Mouse (Mus musculus): ENCODE data around the gene Sec16a. TPM values are rescaled to one million over a fixed set of nuclear protein-coding genes. Genes with fewer than 3 reads are reported as not detected.

The Sec16a gene
- polyA plus RNA-seq, 1 experiment from 2014 or later: 49.4 TPM

DNA sequence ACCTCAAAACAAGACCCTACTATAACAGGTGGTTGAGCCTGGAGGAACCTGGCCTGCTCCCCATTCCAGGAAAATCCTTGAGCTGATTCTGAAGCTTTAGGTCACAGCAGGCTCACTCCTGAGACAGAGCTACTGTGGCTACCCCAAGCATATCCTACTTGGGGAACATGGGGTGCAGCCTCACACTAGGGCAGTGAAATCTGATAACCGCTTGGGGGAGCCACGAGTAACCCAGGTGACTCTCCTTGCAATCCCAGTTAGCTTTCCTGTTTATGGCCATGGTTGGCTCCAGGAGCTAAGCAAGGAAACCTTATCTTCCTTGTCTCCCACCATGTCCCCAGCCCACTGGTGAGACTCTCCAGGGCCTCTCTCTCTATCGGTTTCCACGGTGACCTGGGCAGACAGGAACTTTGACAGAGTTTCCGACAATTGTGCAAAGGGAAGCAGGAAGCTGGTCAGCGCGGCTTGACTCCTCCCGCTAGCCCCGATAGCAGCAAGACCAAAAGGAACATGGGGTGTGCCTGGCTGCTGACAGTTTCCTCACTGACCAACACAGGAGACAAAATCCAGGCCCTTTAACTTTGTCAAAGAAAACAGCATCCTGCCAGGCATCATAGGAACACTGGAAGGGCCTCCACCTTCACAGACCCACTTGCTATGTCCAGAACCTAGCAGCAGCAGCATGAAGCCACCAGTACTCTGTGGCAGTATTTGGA lies 29.9 kb upstream of the Sec16a start:
- ChIA-PET CTCF (interaction anchor here (0.9 to 2.5 kb wide), 2 partner anchors 21 to 87 kb away, joined by 3 to 11 read pairs; no protein-coding TSS in a partner anchor), POLR2A (no interaction called here)
- ATAC-seq (no peak), DNase-seq (ENCODE audit: low read depth, low spot score) (no peak)
- in situ Hi-C loops (cut with MboI; ENCODE audit: low pct_unique_long_range_greater_than_20kb): no loop called here
- no peak for TF ChIP-seq CTCF (IDR thresholded peaks at IDR 0.05)
- no peaks in the 10 kb centered on the region for H3K27me3 ChIP-seq

DNA sequence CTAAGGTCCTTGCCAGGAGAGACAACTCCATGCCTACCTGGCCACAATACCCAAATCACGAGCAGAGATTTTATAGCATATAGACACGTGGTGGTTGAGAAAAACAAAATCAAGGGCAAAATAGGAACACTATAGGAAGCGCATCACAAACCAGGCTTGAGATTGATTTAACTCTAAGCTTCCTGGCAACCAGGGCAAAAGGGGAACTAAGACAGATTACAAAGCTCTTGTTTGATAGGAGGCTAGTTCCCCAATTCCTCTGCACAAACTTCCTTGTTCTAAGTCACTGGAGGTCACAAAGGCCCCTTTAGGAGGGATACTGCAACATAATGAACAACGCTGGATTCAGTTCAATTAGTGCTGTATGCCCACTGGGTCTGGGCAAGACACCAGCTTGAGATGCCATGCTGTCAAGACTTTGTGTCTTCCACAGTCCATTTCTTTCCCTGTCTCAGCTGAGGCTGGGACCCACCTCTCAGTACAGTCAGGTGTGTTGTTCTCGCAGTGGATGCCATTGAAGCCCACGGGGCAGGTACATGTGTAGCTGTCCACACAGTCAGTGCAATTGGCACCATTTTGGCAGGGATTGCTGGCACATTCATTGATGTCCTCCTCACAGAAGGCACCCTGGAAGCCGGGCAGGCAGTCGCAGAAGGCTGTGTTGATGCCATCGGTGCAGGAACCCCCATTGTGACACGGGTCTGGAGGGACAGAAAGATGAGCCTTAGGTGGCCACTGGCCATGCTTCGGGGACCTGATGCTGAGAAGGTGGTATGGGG lies 27.5 kb upstream of the Sec16a start:
- in situ Hi-C loops (cut with MboI; ENCODE audit: low pct_unique_long_range_greater_than_20kb): no loop called here
- CTCF ChIA-PET: no interaction called here
- POLR2A ChIA-PET: no interaction called here
- TF ChIP-seq CTCF (IDR thresholded peaks at IDR 0.05): no peak
- ATAC-seq: no peak
- no peak for DNase-seq (ENCODE audit: low read depth, low spot score)
- H3K27me3 ChIP-seq: no peaks in the 10 kb centered on the region

DNA sequence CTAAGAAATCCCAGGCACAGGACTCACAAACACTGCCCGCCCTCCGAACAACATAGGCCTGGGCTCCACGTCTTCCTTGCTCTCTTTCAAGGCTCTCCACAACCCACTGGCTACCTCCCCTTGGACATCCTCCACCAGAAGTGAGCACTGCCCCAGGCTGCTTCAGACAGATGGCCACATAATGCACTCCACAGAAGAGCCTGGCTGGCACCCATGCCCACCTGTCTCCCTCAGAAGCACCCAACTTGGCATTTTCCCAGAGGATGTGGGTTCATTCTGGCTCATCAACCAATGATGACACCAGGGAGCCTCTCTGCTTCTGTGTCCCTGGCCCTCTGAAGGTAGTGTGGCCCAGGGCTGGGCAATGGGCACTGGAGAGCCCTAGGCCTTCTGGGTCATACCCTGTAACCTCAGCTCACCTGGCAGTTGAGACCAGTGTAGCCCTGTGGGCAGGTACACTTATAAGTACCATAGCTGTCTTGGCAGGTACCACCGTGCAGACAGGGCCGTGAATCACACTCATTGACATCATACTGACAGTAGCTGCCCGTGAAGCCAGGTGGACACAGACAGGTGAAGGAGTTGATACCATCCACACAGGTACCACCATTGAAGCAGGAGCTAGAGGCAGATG lies 26.8 kb upstream of the Sec16a start:
- DNase-seq (ENCODE audit: low read depth, low spot score): no peak
- ChIA-PET POLR2A (no interaction called here), CTCF (no interaction called here)
- no peak for ATAC-seq
- no peaks in the 10 kb centered on the region for H3K27me3 ChIP-seq
- TF ChIP-seq CTCF (IDR thresholded peaks at IDR 0.05): no peak
- in situ Hi-C loops (cut with MboI; ENCODE audit: low pct_unique_long_range_greater_than_20kb): no loop called here

DNA sequence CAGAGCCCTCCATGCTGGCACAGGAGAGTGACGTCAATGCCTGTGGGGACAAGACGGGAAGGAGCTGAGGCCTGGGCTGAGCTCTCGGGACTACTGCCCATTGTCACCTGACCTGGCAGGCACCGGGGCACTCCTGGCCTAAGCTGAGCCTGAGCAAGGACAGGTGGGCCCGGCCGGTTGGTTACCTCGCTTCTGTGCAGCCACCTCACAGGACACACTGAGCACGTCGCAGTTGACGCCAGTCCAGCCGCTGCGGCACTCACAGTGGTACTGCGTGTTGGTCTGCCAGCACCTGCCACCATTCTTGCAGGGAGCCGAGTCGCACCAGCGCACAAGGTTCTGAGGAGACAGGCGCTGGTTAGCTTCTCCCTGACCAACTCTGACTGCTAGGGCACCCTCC lies 26.0 kb upstream of the Sec16a start:
- in situ Hi-C loops (cut with MboI; ENCODE audit: low pct_unique_long_range_greater_than_20kb): no loop called here
- TF ChIP-seq CTCF (IDR thresholded peaks at IDR 0.05): no peak
- DNase-seq (ENCODE audit: low read depth, low spot score) (no peak), ATAC-seq (no peak)
- ChIA-PET CTCF (no interaction called here), POLR2A (no interaction called here)
- H3K27me3 ChIP-seq: no peaks in the 10 kb centered on the region

DNA sequence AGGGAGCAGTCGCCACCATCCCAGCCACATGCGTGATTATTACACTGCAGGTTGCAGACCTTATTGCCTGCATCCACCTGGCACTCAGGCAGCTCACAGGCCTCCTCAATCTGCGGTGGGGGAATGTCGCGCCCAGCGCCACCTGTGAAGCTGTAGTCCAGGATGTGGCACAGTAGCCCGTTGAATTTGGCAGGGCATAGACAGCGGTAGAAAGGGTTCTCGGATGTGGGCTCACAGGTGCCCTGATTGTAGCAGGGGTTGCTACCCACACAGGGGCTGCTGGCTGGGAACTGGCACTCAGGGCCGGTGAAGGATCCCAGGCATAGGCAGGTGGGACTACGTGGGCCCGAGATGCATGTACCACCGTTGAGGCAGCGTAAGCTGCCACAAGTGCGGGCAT lies 23.4 kb upstream of the Sec16a start:
- ChIA-PET CTCF (no interaction called here), POLR2A (no interaction called here)
- no peak for TF ChIP-seq CTCF (IDR thresholded peaks at IDR 0.05)
- no peaks in the 10 kb centered on the region for H3K27me3 ChIP-seq
- no peak for DNase-seq (ENCODE audit: low read depth, low spot score)
- in situ Hi-C loops (cut with MboI; ENCODE audit: low pct_unique_long_range_greater_than_20kb): no loop called here
- ATAC-seq: no peak

DNA sequence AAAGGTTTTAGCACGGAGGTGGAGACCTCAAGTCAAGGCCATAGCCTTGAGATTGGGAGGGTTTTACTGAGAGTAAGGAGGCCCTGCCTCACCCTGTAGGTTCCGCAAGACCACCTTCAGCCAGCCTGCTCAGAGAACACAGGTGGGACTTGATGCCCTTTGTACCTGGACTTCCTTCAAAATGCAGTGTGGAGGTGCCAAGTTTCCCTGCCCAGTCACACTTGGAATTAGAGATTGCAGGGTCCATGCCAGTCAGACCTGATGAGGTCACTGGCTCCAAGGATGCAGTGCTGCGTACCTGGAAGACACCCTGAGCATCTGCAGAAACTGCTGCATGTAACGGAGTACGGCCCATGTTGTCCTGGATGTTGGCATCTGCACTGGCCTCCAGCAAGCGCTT lies 18.4 kb upstream of the Sec16a start:
- ChIA-PET POLR2A (interaction anchor here (0.6 kb wide), 1 partner anchor 37 kb away, joined by 3 read pairs; no protein-coding TSS in a partner anchor), CTCF (interaction anchor here (1.4 kb wide), 1 partner anchor 13 kb away, joined by 3 read pairs; no protein-coding TSS in a partner anchor)
- DNase-seq (ENCODE audit: low read depth, low spot score): no peak
- no peaks in the 10 kb centered on the region for H3K27me3 ChIP-seq
- ATAC-seq: no peak
- in situ Hi-C loops (cut with MboI; ENCODE audit: low pct_unique_long_range_greater_than_20kb): no loop called here
- TF ChIP-seq CTCF (IDR thresholded peaks at IDR 0.05): no peak

DNA sequence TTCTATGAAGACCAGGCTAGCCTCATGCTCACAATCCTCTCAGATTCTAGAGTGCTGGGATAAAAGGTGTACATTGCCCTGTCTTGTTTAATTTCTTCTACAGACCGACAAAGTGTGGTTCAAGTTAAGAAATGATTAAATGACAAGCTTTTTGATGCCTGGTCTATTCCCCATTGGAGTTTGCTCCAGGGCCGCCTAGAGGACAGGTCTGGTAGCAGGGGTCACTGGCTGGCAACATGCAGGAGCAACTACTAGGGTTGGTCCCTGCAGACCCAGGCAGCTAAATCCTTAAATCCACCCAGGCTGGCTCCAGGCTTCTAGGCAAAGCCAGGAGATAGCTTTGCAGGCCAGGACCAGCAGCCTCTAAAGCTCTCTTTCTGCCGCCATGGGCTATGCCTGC lies 18.0 kb upstream of the Sec16a start:
- CTCF ChIA-PET: no interaction called here
- in situ Hi-C loops (cut with MboI; ENCODE audit: low pct_unique_long_range_greater_than_20kb): no loop called here

DNA sequence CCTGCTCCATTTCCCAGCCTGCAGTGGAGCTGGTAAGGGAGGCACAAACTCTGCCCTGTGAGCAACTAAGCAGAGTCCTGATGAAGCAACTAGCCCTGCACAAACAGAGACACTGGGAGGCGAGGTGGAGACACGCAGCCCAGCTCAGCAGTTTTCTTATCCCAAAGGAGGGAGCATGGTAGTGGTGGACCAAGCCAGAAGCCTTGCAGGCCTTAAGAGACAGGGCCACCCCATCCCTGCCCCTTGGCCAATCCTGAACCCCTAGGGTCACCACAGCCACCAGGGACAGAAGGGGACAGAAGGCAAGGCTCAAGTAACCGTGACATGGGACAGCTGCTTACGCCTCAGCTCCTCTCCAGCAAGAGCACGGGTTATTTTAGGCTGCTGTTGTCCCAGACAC lies 16.7 kb upstream of the Sec16a start:
- ChIA-PET CTCF (no interaction called here), POLR2A (no interaction called here)
- H3K27me3 ChIP-seq: no peaks in the 10 kb centered on the region
- in situ Hi-C loops (cut with MboI; ENCODE audit: low pct_unique_long_range_greater_than_20kb): no loop called here
- TF ChIP-seq CTCF (IDR thresholded peaks at IDR 0.05): no peak
- DNase-seq (ENCODE audit: low read depth, low spot score) (no peak), ATAC-seq (no peak)

More for the DNA sequence above, 18.0 kb upstream of the Sec16a start:
- no peaks in the 10 kb centered on the region for H3K27me3 ChIP-seq
- no peak for TF ChIP-seq CTCF (IDR thresholded peaks at IDR 0.05)
- POLR2A ChIA-PET: interaction anchor here (0.6 kb wide), 1 partner anchor 37 kb away, joined by 3 read pairs; no protein-coding TSS in a partner anchor
- DNase-seq (ENCODE audit: low read depth, low spot score) (no peak), ATAC-seq (no peak)

DNA sequence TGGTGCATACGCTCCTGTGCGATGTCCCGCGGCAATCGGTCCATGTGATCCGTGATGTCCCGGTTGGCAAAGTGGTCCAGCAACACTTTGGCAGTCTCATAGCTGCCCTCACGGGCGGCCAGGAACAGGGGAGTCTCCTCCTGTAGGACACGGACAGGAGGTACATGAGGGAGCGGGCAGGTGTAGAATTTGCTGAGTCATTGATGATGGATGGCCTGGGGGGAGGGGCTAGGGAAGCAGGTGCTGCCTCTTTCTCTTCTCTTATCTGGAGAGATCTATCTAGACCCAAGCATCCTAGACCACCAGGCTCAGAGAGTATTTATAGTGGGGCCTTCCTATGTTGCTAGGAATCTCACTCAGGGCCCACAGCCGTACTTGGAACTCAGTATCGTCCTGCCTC lies 15.8 kb upstream of the Sec16a start:
- no peak for TF ChIP-seq CTCF (IDR thresholded peaks at IDR 0.05)
- in situ Hi-C loops (cut with MboI; ENCODE audit: low pct_unique_long_range_greater_than_20kb): no loop called here
- POLR2A ChIA-PET: no interaction called here
- CTCF ChIA-PET: no interaction called here
- no peaks in the 10 kb centered on the region for H3K27me3 ChIP-seq
- ATAC-seq (no peak), DNase-seq (ENCODE audit: low read depth, low spot score) (no peak)

DNA sequence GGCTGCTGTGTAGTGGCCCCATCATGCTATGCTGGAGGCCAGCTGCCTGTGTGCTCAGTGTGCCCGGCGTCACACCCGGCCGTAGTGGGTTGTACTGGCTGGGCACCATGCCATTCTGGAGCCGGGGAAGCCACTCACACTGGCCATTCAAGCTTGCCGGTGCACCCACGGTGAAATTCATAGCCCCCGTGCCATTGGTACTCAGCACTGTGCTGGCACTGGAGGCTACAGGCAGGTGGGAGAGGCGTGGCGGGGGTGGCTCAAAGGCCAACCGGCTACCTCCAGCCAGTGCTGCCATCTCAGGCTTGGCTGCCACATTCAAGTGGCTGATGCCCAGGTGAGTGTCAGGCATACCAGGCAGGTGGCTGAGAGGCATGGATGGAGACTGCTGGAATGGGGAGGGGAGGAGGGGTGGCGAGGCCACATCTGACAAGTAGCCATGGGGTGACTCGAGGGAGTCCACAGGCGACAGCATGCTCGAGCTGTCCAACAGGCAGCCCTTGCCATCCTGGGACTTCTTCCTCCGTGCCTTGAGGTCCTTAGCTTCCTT lies 15.2 kb upstream of the Sec16a start:
- no peak for TF ChIP-seq CTCF (IDR thresholded peaks at IDR 0.05)
- no peaks in the 10 kb centered on the region for H3K27me3 ChIP-seq
- DNase-seq (ENCODE audit: low read depth, low spot score): no peak
- CTCF ChIA-PET: no interaction called here
- POLR2A ChIA-PET: interaction anchor here (1.3 kb wide), 1 partner anchor 14 kb away, joined by 4 read pairs; the partner anchor contains the start of gene Sec16a
- ATAC-seq: no peak
- in situ Hi-C loops (cut with MboI; ENCODE audit: low pct_unique_long_range_greater_than_20kb): no loop called here

DNA sequence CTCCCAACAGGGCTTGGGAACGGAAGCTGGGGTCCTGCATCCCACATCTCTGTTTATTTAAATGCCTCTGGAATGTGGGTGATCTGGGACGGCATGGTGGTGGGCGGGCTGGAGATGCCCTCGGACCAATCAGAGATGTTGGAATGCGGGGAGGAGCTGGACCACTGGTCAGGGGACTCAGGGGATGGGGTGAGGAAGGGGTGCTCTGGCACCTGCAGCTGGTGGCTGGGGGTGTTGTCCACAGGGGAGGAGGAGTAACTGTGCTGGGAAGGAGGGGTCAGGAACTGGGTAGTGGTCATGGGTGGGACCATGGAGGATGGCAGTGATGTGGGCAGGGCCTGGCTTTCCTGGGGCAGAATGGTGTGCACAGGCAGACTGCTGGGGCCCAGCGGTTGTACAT lies 14.5 kb upstream of the Sec16a start:
- ChIA-PET CTCF (no interaction called here), POLR2A (interaction anchor here (1.3 kb wide), 1 partner anchor 14 kb away, joined by 4 read pairs; the partner anchor contains the start of gene Sec16a)
- in situ Hi-C loops (cut with MboI; ENCODE audit: low pct_unique_long_range_greater_than_20kb): no loop called here
- DNase-seq (ENCODE audit: low read depth, low spot score): no peak
- no peak for TF ChIP-seq CTCF (IDR thresholded peaks at IDR 0.05)
- H3K27me3 ChIP-seq: no peaks in the 10 kb centered on the region
- ATAC-seq: no peak

All from Patski (cell line).